Mouse (Mus musculus): Measurements from ENCODE around the gene Dnajb11. TPM values are rescaled to one million over a fixed set of nuclear protein-coding genes. Genes with fewer than 3 reads are reported as not detected.

Dnajb11 gene
- 52.9 TPM for total RNA-seq (2023)

GRCm38 (mm10) chr16:22857431-22858113 lies at the start of gene Dnajb11, which contains the start of gene Tbccd1:
TSS of gene Dnajb11 (plus strand) at chr16:22857845.
TSS of gene Tbccd1 (minus strand) at chr16:22857669.

GRCm38 (mm10) chr16:22811477-22811876 lies 46.2 kb upstream of the Dnajb11 start, which contains the start of gene Crygs:
TSS of gene Crygs (minus strand) at chr16:22811577.

GRCm38 (mm10) chr16:22890683-22891510 lies 33.3 kb downstream of the Dnajb11 start, which contains the start of gene Ahsg:
TSS of gene Ahsg (plus strand) at chr16:22891277.

GRCm38 (mm10) chr16:22918034-22918433 lies 60.4 kb downstream of the Dnajb11 start, which contains the start of gene Fetub:
TSS of gene Fetub (plus strand) at chr16:22918334.

Other genes starting within 250 kb of the Dnajb11 start
- 1.6 TPM for gene Dgkg, start 200.6 kb upstream of the Dnajb11 start, total RNA-seq (2023)
- not detected for gene Crygs, start 46.3 kb upstream of the Dnajb11 start, total RNA-seq (2023)
- 15.0 TPM for gene Tbccd1, start 176 bp upstream of the Dnajb11 start, total RNA-seq (2023)
- not detected for gene Ahsg, start 33.4 kb downstream of the Dnajb11 start, total RNA-seq (2023)
- not detected for gene Fetub, start 60.5 kb downstream of the Dnajb11 start, total RNA-seq (2023)
- not detected for gene Hrg, start 93.2 kb downstream of the Dnajb11 start, total RNA-seq (2023)
- not detected for gene Kng2, start 171.6 kb downstream of the Dnajb11 start, total RNA-seq (2023)
- gene Kng1, start 200.0 kb downstream of the Dnajb11 start, total RNA-seq (2023) = not detected
- 1,098 TPM for gene Eif4a2, start 249.6 kb downstream of the Dnajb11 start, total RNA-seq (2023)

Measured in CD4-positive naive resting alpha-beta T cell, adult 57 days (primary cell).